Mouse (Mus musculus): ENCODE results near the gene Hoxb13.

GRCm38 (mm10) chr11:96203182-96203788 lies 9.2 kb downstream of the Hoxb13 start:
- TF ChIP-seq CTCF (IDR thresholded peaks at IDR 0.05) (no peak), EP300 (IDR thresholded peaks at IDR 0.05) (no peak)

All from lung, postnatal 0 days (tissue).